ENCODE assay signal across 7 mouse cellular contexts in the genomic region with DNA sequence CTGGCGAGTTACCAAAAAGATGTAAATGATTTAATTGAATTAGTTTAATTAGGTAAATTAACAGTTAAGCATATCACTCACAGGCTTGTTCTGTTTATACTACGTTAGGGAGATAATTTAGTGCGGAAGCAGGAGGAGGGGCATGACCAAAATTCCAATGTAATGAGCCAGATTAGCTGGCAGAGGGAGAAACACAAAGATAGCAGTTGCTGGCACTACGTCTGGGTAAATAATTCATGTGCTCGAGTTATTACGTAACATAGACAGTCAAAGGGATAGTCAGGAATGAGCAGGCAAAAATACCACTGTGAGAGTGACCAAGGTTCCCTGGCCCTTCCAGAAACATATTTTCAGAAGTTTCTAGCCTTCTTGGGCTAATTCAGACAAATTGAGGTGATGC.
DNase-seq lines count a peak whose midpoint lies in the region.

No protein-coding gene starts in this region.

- peak; percentile 12 for DNase-seq in layer of hippocampus, adult 11-12 months (ENCODE audit: low spot score)
- no peak for DNase-seq in layer of hippocampus, postnatal 25 days (ENCODE audit: extremely low spot score in 1 of 2, low spot score in 1 of 2)
- DNase-seq in NIH3T3 (ENCODE audit: low read depth) = peak; percentile 45
- DNase-seq in adrenal gland, postnatal 25 days = peak; percentile 11
- peak; percentile 46 for DNase-seq in lung, postnatal 10 days
- DNase-seq in c-Kit-positive CD71-positive TER-119-positive erythroid progenitor cells, embryonic 14.5 days (ENCODE audit: low spot score) = no peak
- DNase-seq in natural killer cell, adult 2 months (ENCODE audit: low spot score in 2 of 2) = no peak

Comparison
In these comparisons a context has a peak if more than half of its experiments do, and no peak if none do; other contexts are left out.
1. DNase-seq: peak in layer of hippocampus, adult 11-12 months (single experiment), NIH3T3 (single experiment), adrenal gland, postnatal 25 days (single experiment) and lung, postnatal 10 days (single experiment); none in layer of hippocampus, postnatal 25 days (0 of 2), c-Kit-positive CD71-positive TER-119-positive erythroid progenitor cells, embryonic 14.5 days (single experiment) and natural killer cell, adult 2 months (0 of 2).